Mouse (Mus musculus) bone marrow, adult 2 months (tissue): ENCODE data around the gene Dcst1.
A peak's percentile ranks its signal among the peaks of the same experiment; 100 is the strongest.

ENCODE experiments used
- CTCF ChIP-seq: fragments of 200-500 bp; IDR thresholded peaks from 2 replicates; pipeline ENCODE4 v1.5.1; 2011; ENCODE audit warnings: low read length, control low read depth; ENCODE audit not compliant: control insufficient read depth, insufficient read depth
- POLR2A ChIP-seq: fragments of 200-500 bp; IDR thresholded peaks from 2 replicates; pipeline ENCODE4 v1.6.1; 2011; ENCODE audit warnings: low read depth, mild to moderate bottlenecking, control low read depth, low read length, borderline replicate concordance; ENCODE audit not compliant: control insufficient read depth

- TF ChIP-seq CTCF (no peak), POLR2A (peak; percentile 41; the same call in 1 of the 2 replicates)
Observed at GRCm38 (mm10) chr3:89387632-89388031, 22.6 kb upstream of the Dcst1 start.
